In the genomic region with DNA sequence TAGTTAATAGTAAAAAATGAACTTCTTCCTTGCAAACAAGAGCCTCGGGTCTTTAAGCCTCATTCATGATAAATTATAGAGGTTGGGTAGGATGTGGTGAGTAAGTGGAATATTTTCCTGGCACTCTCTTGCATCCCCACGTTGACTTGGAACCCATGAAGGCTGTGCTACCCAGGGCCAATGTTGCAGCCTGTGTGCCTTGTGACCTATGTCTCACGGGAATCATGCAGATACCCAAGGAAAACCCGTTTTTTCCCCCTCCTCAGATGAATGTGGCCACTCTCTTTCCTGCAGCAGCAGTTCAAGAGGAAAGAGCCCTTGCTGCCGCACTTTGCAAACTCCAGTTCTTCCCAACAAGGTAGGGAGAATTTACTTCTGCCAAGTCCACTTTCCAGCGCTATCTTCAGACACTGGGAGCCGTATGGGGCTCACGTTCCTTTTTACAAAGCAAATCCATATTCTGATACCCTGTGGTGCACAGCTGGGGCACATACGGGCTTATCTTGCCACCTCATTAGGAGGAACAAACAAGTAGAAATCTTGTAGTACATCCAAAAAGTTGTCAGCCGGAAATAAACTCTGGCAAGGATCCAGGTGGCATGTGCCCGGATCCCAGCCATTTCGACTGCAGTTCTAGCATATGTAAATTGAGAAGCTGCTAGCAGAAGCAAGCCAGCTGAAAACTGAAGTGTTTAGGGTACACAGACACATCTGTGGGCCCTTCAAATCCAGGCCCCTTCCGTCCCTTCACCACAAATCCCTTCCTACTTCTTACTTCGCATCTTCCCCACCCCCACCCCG, we compare ENCODE assay signal across 8 mouse cellular contexts.
DNase-seq lines count a peak whose midpoint lies in the region; ATAC-seq and TF ChIP-seq lines count a peak whose summit lies in the region.

No protein-coding gene starts in this region.

- H3K9me3 ChIP-seq in hindbrain, postnatal 0 days (ENCODE audit: low read length): no peaks in the 10 kb centered on the region
- no peaks in the 10 kb centered on the region for H3K9me3 ChIP-seq in hindbrain, embryonic 13.5 days

- no peak overlapping the region for H3K4me3 ChIP-seq in hindbrain, postnatal 0 days (ENCODE audit: low read length)
- H3K4me3 ChIP-seq in hindbrain, embryonic 13.5 days: no peak overlapping the region
- H3K4me3 ChIP-seq in myocyte: no peak overlapping the region

- H3ac ChIP-seq in myocyte (ENCODE audit: control insufficient read depth, insufficient read length): no peak overlapping the region

- H3K27me3 ChIP-seq in hindbrain, postnatal 0 days (ENCODE audit: insufficient read depth, low read length): no peaks in the 10 kb centered on the region
- 0 out of 2 replicates have a peak, but pooled peaks cover 3% of the 10 kb centered on the region for H3K27me3 ChIP-seq in hindbrain, embryonic 13.5 days
- H3K27me3 ChIP-seq in myocyte (ENCODE audit: control insufficient read depth, insufficient read depth, insufficient read length): no peaks in the 10 kb centered on the region

- 25% methylated on average over 15 of the region's 15 CpGs for WGBS in hindbrain, postnatal 0 days
- WGBS in hindbrain, embryonic 13.5 days: 51% methylated on average over 15 of the region's 15 CpGs

- no peaks in the 10 kb centered on the region for H3K79me2 ChIP-seq in myocyte (ENCODE audit: control insufficient read depth, insufficient read depth)

- TF ChIP-seq CTCF in hindbrain, postnatal 0 days (IDR thresholded peaks at IDR 0.05; ENCODE audit: low read depth): no peak

- H3K4me1 ChIP-seq in hindbrain, postnatal 0 days (ENCODE audit: insufficient read depth, low read length): peaks cover 14% of the 10 kb centered on the region
- H3K4me1 ChIP-seq in hindbrain, embryonic 13.5 days (replicated peaks): peaks cover 11% of the 10 kb centered on the region

- H3K9ac ChIP-seq in hindbrain, postnatal 0 days (replicated peaks; ENCODE audit: low read length): no peak overlapping the region
- H3K9ac ChIP-seq in hindbrain, embryonic 13.5 days: no peak overlapping the region

- no peak overlapping the region for H3K4me2 ChIP-seq in hindbrain, postnatal 0 days (ENCODE audit: low read depth, low read length)
- no peak overlapping the region for H3K4me2 ChIP-seq in hindbrain, embryonic 13.5 days
- peak overlapping the region; percentile 42 for H3K4me2 ChIP-seq in myocyte (ENCODE audit: low read depth)

- H3K27ac ChIP-seq in hindbrain, postnatal 0 days: no peak overlapping the region
- H3K27ac ChIP-seq in hindbrain, embryonic 13.5 days: no peak overlapping the region

- no peaks in the 10 kb centered on the region for H3K36me3 ChIP-seq in hindbrain, postnatal 0 days (ENCODE audit: insufficient read depth, low read length)
- no peaks in the 10 kb centered on the region for H3K36me3 ChIP-seq in hindbrain, embryonic 13.5 days
- H3K36me3 ChIP-seq in myocyte (ENCODE audit: control insufficient read depth, insufficient read depth): no peaks in the 10 kb centered on the region

- peak; percentile 83 for DNase-seq in hindbrain, postnatal 0 days (ENCODE audit: low spot score)
- peak; percentile 90 for DNase-seq in cerebellum, postnatal 10 days
- peak; percentile 19 to 49 for DNase-seq in heart, adult 9 months (ENCODE audit: low spot score in 2 of 2)
- DNase-seq in left cerebral cortex, adult 8-10 months (ENCODE audit: low spot score in 2 of 2): peak; percentile 10 to 32
- no peak for DNase-seq in adrenal gland, postnatal 36 days
- no peak for DNase-seq in kidney, adult 11 months

- ATAC-seq in hindbrain, postnatal 0 days: peak; percentile 65
- no peak for ATAC-seq in hindbrain, embryonic 13.5 days (ENCODE audit: low FRiP score)

- no peak for TF ChIP-seq POLR2A in myocyte (IDR thresholded peaks at IDR 0.05; ENCODE audit: insufficient read length, low read depth)

TF ChIP-seq in myocyte, 11 proteins besides CTCF, POLR2A, EP300 and RAD21:
- no peak for TF ChIP-seq TCF12 (IDR thresholded peaks at IDR 0.05; ENCODE audit: insufficient read depth, poor library complexity, severe bottlenecking)
- TF ChIP-seq REST (IDR thresholded peaks at IDR 0.05; ENCODE audit: insufficient read depth, insufficient read length): no peak
- no peak for TF ChIP-seq CEBPB (IDR thresholded peaks at IDR 0.05; ENCODE audit: insufficient read depth, poor library complexity, severe bottlenecking)
- TF ChIP-seq SRF (IDR thresholded peaks at IDR 0.05; ENCODE audit: control insufficient read depth, insufficient read length, low read depth): no peak
- TF ChIP-seq MAX (IDR thresholded peaks at IDR 0.05; ENCODE audit: low read depth): no peak
- no peak for TF ChIP-seq E2F4 (IDR thresholded peaks at IDR 0.05; ENCODE audit: insufficient read depth)
- TF ChIP-seq USF1 (IDR thresholded peaks at IDR 0.05; ENCODE audit: low read depth): no peak
- TF ChIP-seq POLR2AphosphoS2 (IDR thresholded peaks at IDR 0.05; ENCODE audit: insufficient read length, low read depth): no peak
- no peak for TF ChIP-seq MYOG (IDR thresholded peaks at IDR 0.05; ENCODE audit: control insufficient read depth in 1 of 3, insufficient read depth in 1 of 3, insufficient read length in 2 of 3, low read depth in 2 of 3)
- no peak for TF ChIP-seq MYOD1 (IDR thresholded peaks at IDR 0.05; ENCODE audit: control insufficient read depth in 1 of 3, insufficient read length in 2 of 3, low read depth in 2 of 3)
- TF ChIP-seq TCF3 (IDR thresholded peaks at IDR 0.05; ENCODE audit: insufficient read length, low read depth): no peak

Comparison
In these comparisons a context has a peak if more than half of its experiments do, and no peak if none do; other contexts are left out.
1. DNase-seq: peak in hindbrain, postnatal 0 days (single experiment), cerebellum, postnatal 10 days (2 of 2), heart, adult 9 months (2 of 2) and left cerebral cortex, adult 8-10 months (2 of 2); none in adrenal gland, postnatal 36 days (0 of 2) and kidney, adult 11 months (single experiment).